Mouse (Mus musculus) CD4-positive, CD25-positive, alpha-beta regulatory T cell, adult 2 months (primary cell): Measurements from ENCODE around the gene Slc25a38.
"Not testable (repeated sequence)": the region's sequence is repeated elsewhere in the genome, so short reads cannot be mapped to it uniquely, and the experiment has no call there.

Source experiments
- DNase-seq: peaks from one replicate; pipeline ENCODE4 v3.0.0-alpha.2; 2012; ENCODE audit warnings: low read depth, low spot score

The Slc25a38 gene

GRCm38 (mm10) chr9:120099304-120099703 is 10.9 kb upstream of the Slc25a38 start:
- DNase-seq, result no peak

GRCm38 (mm10) chr9:120101165-120101564 is 9.0 kb upstream of the Slc25a38 start:
- no peak for DNase-seq

- not testable (repeated sequence) for DNase-seq
Observed at GRCm38 (mm10) chr9:120108953-120109352, 1.2 kb upstream of the Slc25a38 start.

GRCm38 (mm10) chr9:120111156-120111945 is 1.2 kb downstream of the Slc25a38 start:
- DNase-seq, result no peak

- no peak for DNase-seq
Observed at GRCm38 (mm10) chr9:120112472-120112871, 2.3 kb downstream of the Slc25a38 start.

- no peak for DNase-seq
Observed at GRCm38 (mm10) chr9:120113456-120113855, 3.3 kb downstream of the Slc25a38 start.

GRCm38 (mm10) chr9:120114051-120114788 is 4.0 kb downstream of the Slc25a38 start:
- DNase-seq, result no peak

GRCm38 (mm10) chr9:120114789-120115151 is 4.6 kb downstream of the Slc25a38 start:
- no peak for DNase-seq

GRCm38 (mm10) chr9:120115580-120115979 is 5.4 kb downstream of the Slc25a38 start:
- no peak for DNase-seq

- no peak for DNase-seq
Observed at GRCm38 (mm10) chr9:120116184-120116624, 6.0 kb downstream of the Slc25a38 start.

- no peak for DNase-seq
Observed at GRCm38 (mm10) chr9:120118212-120118611, 8.0 kb downstream of the Slc25a38 start.

- DNase-seq, result no peak
Observed at GRCm38 (mm10) chr9:120120503-120120902, 10.3 kb downstream of the Slc25a38 start.

GRCm38 (mm10) chr9:120126868-120127267 is 16.7 kb downstream of the Slc25a38 start:
- DNase-seq, result no peak

GRCm38 (mm10) chr9:120127538-120128251 is 17.5 kb downstream of the Slc25a38 start, which contains the start of gene Rpsa:
Gene Rpsa (plus strand): TSS chr9:120127689.
- DNase-seq, result peak; percentile 99

GRCm38 (mm10) chr9:120129276-120129675 is 19.1 kb downstream of the Slc25a38 start:
- DNase-seq, result peak; percentile 24

GRCm38 (mm10) chr9:120131784-120132288 is 21.7 kb downstream of the Slc25a38 start:
- no peak for DNase-seq

GRCm38 (mm10) chr9:120132980-120133754 is 23.0 kb downstream of the Slc25a38 start:
- no peak for DNase-seq

GRCm38 (mm10) chr9:120133755-120134475 is 23.7 kb downstream of the Slc25a38 start:
- no peak for DNase-seq

GRCm38 (mm10) chr9:120134529-120135160 is 24.5 kb downstream of the Slc25a38 start:
- DNase-seq, result no peak

GRCm38 (mm10) chr9:120135454-120135853 is 25.3 kb downstream of the Slc25a38 start:
- DNase-seq, result no peak
